Mouse (Mus musculus) midbrain, embryonic 12.5 days (tissue): Measurements from ENCODE around the gene Tmtc3. TPM values are rescaled to one million over a fixed set of nuclear protein-coding genes. Genes with fewer than 3 reads are reported as not detected.

Experiments
- ATAC-seq: fragments of 200-750 bp; cut with Nextera tagmentation; 2 replicates; pipeline ENCODE4 v1.8.0; 2017; ENCODE audit warnings: low read depth, moderate TSS enrichment, moderate library complexity; ENCODE audit not compliant: low FRiP score
- H3K27ac ChIP-seq: fragments of 300-500 bp; sonication (generic); replicated peaks from 2 replicates; pipeline ENCODE4 v1.5.1; 2016; ENCODE audit warnings: mild to moderate bottlenecking
- H3K27me3 ChIP-seq: fragments of 300-500 bp; sonication (generic); 2 replicates; pipeline ENCODE4 v1.6.1; 2016; ENCODE audit warnings: mild to moderate bottlenecking
- H3K36me3 ChIP-seq: fragments of 300-500 bp; sonication (generic); 2 replicates; pipeline ENCODE4 v1.6.1; 2016
- H3K4me1 ChIP-seq: fragments of 300-500 bp; sonication (generic); 2 replicates; pipeline ENCODE4 v1.6.1; 2016
- H3K4me2 ChIP-seq: fragments of 300-500 bp; sonication (generic); replicated peaks from 2 replicates; pipeline ENCODE4 v1.6.1; 2016; ENCODE audit warnings: mild to moderate bottlenecking, moderate library complexity
- H3K4me3 ChIP-seq: fragments of 300-500 bp; sonication (generic); 2 replicates; pipeline ENCODE4 v1.5.1; 2016; ENCODE audit warnings: mild to moderate bottlenecking
- H3K9ac ChIP-seq: fragments of 300-500 bp; sonication (generic); replicated peaks from 2 replicates; pipeline ENCODE4 v1.6.1; 2016; ENCODE audit warnings: mild to moderate bottlenecking, moderate library complexity
- H3K9me3 ChIP-seq: fragments of 300-500 bp; sonication (generic); 2 replicates; pipeline ENCODE4 v1.6.1; 2016; ENCODE audit warnings: mild to moderate bottlenecking
- WGBS: fragments of 180-500 bp; shearing (Covaris S2); methylation state at CpG from one replicate; pipeline ENCODE4 v1.1.7; 2016; 5-methylcytosine and 5-hydroxymethylcytosine counted together
- polyA plus RNA-seq: library from polyadenylated mRNA; unstranded; fragments of >200 nt; fragmentation: Nextera tagmentation; extraction: Ambion mirVana; gene quantifications from 2 replicates; pipeline ENCODE4 v1.2.1, GENCODE M21; 2016

Gene Tmtc3
- 17.2 and 19.2 TPM in 2 replicates for polyA plus RNA-seq

DNA sequence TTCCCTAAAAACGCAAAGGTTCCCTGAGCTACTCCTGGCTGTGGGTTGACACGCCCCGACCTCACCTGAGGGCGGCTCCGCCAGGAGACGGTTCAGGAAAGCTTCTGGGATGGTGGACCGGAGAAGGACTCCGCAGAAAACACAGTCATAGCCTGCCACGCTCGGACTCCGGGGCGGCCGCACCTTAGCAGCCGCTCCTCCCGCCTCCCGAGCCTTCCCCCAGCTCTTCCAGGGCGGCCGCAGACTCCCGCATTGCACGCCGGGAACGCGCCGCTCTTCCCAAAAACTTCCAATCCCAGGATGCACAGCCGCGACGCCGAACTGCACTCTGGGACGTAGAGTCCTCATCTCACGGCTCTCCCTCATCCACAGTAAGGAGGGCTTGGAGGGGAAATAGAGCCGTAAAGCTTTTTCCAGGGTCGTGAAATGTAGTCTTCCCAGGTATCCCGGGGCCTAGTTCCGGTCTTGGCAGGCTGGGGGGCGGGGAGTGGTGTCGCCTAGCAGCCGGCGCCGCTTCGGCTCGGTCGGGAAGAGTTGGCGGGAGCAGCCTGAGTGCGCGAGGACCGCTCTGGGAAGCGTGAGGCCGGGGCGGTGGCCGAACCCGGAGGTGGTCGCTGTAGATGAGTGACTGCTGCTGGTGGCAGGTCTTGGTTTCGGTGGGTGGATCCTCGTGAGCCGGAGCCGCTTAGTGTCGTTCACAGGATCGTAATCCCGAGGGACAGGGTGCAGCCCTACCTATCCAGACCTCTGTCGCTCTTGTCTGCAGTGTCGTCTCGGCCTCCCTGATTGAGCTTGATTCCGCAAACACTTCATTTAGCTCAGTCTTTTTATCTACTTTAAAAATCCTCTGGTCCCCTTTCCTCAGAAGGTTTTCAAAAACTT is at the start of gene Tmtc3, which contains the start of gene Cep290:
Gene Tmtc3 (minus strand): TSS at position 254 of the 882 bp plus-strand sequence.
Gene Cep290 (plus strand): TSS at position 462 of the 882 bp plus-strand sequence.
- H3K4me1 ChIP-seq = peaks cover 2% of the 10 kb centered on the region; the same call in 1 of the 2 replicates
- no peaks in the 10 kb centered on the region for H3K36me3 ChIP-seq
- 1% methylated on average over 63 of the region's 63 CpGs for WGBS
- H3K9me3 ChIP-seq = no peaks in the 10 kb centered on the region
- H3K4me3 ChIP-seq = peak within 1 kb of the TSS; percentile 81
- H3K9ac ChIP-seq = peak within 1 kb of the TSS; percentile 84
- peak; percentile 99 for ATAC-seq
- peak within 1 kb of the TSS; percentile 66 for H3K27ac ChIP-seq
- no peaks in the 10 kb centered on the region for H3K27me3 ChIP-seq
- peak within 1 kb of the TSS; percentile 81 for H3K4me2 ChIP-seq

GRCm38 (mm10) chr10:100524499-100525390 is 37.6 kb upstream of the Tmtc3 start:
- Histone ChIP-seq H3K4me2 (no peak overlapping the region), H3K27ac (no peak overlapping the region), H3K27me3 (no peaks in the 10 kb centered on the region), H3K4me1 (no peaks in the 10 kb centered on the region), H3K36me3 (0 out of 2 replicates have a peak, but pooled peaks cover 8% of the 10 kb centered on the region), H3K4me3 (no peak overlapping the region), H3K9me3 (no peaks in the 10 kb centered on the region), H3K9ac (no peak overlapping the region)
- ATAC-seq = no peak
- WGBS = 89% methylated on average over 9 of the region's 9 CpGs

- no peaks in the 10 kb centered on the region for H3K9me3 ChIP-seq
- no peak overlapping the region for H3K4me3 ChIP-seq
- peaks cover 16% of the 10 kb centered on the region for H3K36me3 ChIP-seq
- 91% methylated on average over 9 of the region's 9 CpGs for WGBS
- H3K9ac ChIP-seq = no peak overlapping the region
- no peaks in the 10 kb centered on the region for H3K4me1 ChIP-seq
- H3K4me2 ChIP-seq = no peak overlapping the region
- ATAC-seq = no peak
- no peak overlapping the region for H3K27ac ChIP-seq
- no peaks in the 10 kb centered on the region for H3K27me3 ChIP-seq
These were observed 35.2 kb upstream of the Tmtc3 start for GRCm38 (mm10) chr10:100522330-100522729.

DNA sequence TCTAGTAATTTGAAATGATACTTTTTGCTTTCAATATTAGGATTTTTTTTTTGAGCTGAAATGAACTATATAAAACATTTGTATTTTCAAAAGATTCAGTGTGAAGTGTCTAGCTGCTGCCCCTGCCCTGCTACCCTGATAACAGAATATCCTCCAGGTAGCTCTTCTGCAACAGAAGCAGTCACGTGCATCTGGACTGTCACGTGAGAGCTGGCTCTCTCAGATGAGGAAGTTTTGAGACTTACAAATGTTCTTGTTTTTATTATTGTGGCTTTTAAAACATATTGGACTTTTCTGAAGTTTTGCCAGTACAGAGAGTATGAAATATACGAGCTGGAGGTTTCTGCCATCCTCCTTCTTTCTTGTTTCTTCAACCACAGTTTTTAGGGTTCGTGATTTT is 34.5 kb upstream of the Tmtc3 start:
- no peak overlapping the region for H3K9ac ChIP-seq
- ATAC-seq = no peak
- no peak overlapping the region for H3K27ac ChIP-seq
- H3K4me1 ChIP-seq = no peaks in the 10 kb centered on the region
- no peaks in the 10 kb centered on the region for H3K9me3 ChIP-seq
- H3K4me2 ChIP-seq = no peak overlapping the region
- H3K36me3 ChIP-seq = peaks cover 16% of the 10 kb centered on the region
- H3K27me3 ChIP-seq = no peaks in the 10 kb centered on the region
- WGBS = 88% methylated on average over 4 of the region's 4 CpGs
- no peak overlapping the region for H3K4me3 ChIP-seq

GRCm38 (mm10) chr10:100508170-100508569 is 21.0 kb upstream of the Tmtc3 start:
- WGBS = 92% methylated on average over 1 of the region's 1 CpGs
- H3K4me1 ChIP-seq = no peaks in the 10 kb centered on the region
- H3K9me3 ChIP-seq = no peaks in the 10 kb centered on the region
- no peak for ATAC-seq
- H3K4me2 ChIP-seq = no peak overlapping the region
- H3K9ac ChIP-seq = no peak overlapping the region
- no peak overlapping the region for H3K4me3 ChIP-seq
- H3K27me3 ChIP-seq = no peaks in the 10 kb centered on the region
- H3K36me3 ChIP-seq = peaks cover 17% of the 10 kb centered on the region
- no peak overlapping the region for H3K27ac ChIP-seq

GRCm38 (mm10) chr10:100498309-100498708 is 11.2 kb upstream of the Tmtc3 start:
- ATAC-seq = no peak
- Histone ChIP-seq H3K27me3 (no peaks in the 10 kb centered on the region), H3K9ac (no peak overlapping the region), H3K36me3 (peaks cover 15% of the 10 kb centered on the region), H3K4me3 (no peak overlapping the region), H3K9me3 (no peaks in the 10 kb centered on the region), H3K4me2 (no peak overlapping the region), H3K4me1 (no peaks in the 10 kb centered on the region), H3K27ac (no peak overlapping the region)
- 87% methylated on average over 3 of the region's 3 CpGs for WGBS

- Histone ChIP-seq H3K4me1 (no peaks in the 10 kb centered on the region), H3K36me3 (peaks cover 10% of the 10 kb centered on the region), H3K4me3 (no peak overlapping the region), H3K27me3 (no peaks in the 10 kb centered on the region), H3K9me3 (no peaks in the 10 kb centered on the region), H3K4me2 (no peak overlapping the region), H3K27ac (no peak overlapping the region), H3K9ac (no peak overlapping the region)
- 94% methylated on average over 7 of the region's 7 CpGs for WGBS
- ATAC-seq = no peak
These were observed 4.8 kb upstream of the Tmtc3 start for GRCm38 (mm10) chr10:100491916-100492315.

GRCm38 (mm10) chr10:100486701-100487096 is 451 bp downstream of the Tmtc3 start:
- Histone ChIP-seq H3K4me2 (peak overlapping the region; percentile 81), H3K9me3 (no peaks in the 10 kb centered on the region), H3K36me3 (no peaks in the 10 kb centered on the region), H3K27ac (peak overlapping the region; percentile 66), H3K27me3 (no peaks in the 10 kb centered on the region), H3K9ac (peak overlapping the region; percentile 84), H3K4me3 (peak overlapping the region; percentile 81), H3K4me1 (peaks cover 2% of the 10 kb centered on the region; the same call in 1 of the 2 replicates)
- WGBS = under 1% methylated on average over 13 of the region's 13 CpGs
- ATAC-seq = no peak; the same call in 1 of the 2 replicates

GRCm38 (mm10) chr10:100479538-100479937 is 7.6 kb downstream of the Tmtc3 start:
- H3K4me1 ChIP-seq = no peaks in the 10 kb centered on the region

DNA sequence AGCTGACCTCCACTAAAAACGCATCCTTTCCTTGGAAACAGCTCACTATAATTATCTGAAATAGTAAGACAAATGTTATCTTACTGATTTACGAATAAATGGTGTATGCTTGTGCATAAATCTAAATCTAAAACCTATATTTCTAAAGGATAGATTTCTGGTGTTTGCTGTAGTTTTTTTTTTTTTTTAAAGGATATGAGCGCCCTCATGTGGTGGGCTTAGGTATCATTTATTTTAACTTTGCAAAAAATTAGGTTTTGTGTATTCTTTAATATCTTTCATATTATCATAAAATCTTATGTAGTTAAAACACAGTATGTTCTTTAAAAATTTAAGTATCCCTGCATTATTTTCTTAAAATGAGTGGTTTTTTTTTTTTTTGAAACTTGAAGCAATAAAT is 12.1 kb downstream of the Tmtc3 start:
- Histone ChIP-seq H3K4me1 (no peaks in the 10 kb centered on the region), H3K36me3 (peaks cover 20% of the 10 kb centered on the region; the same call in 1 of the 2 replicates), H3K9ac (no peak overlapping the region), H3K4me3 (no peak overlapping the region), H3K27ac (no peak overlapping the region), H3K27me3 (no peaks in the 10 kb centered on the region), H3K9me3 (no peaks in the 10 kb centered on the region), H3K4me2 (no peak overlapping the region)
- 57% methylated on average over 3 of the region's 3 CpGs for WGBS
- no peak for ATAC-seq

More at GRCm38 (mm10) chr10:100479538-100479937, 7.6 kb downstream of the Tmtc3 start:
- 94% methylated on average over 3 of the region's 3 CpGs for WGBS
- Histone ChIP-seq H3K36me3 (peaks cover 16% of the 10 kb centered on the region; the same call in 1 of the 2 replicates), H3K27me3 (no peaks in the 10 kb centered on the region), H3K4me3 (no peak overlapping the region), H3K9ac (no peak overlapping the region), H3K4me2 (no peak overlapping the region), H3K9me3 (no peaks in the 10 kb centered on the region), H3K27ac (no peak overlapping the region)
- ATAC-seq = no peak

- H3K9me3 ChIP-seq = no peaks in the 10 kb centered on the region
- H3K4me1 ChIP-seq = no peaks in the 10 kb centered on the region
- H3K36me3 ChIP-seq = peaks cover 17% of the 10 kb centered on the region
- no peak overlapping the region for H3K4me3 ChIP-seq
- no peak overlapping the region for H3K4me2 ChIP-seq
- ATAC-seq = no peak
- no peak overlapping the region for H3K9ac ChIP-seq
- H3K27ac ChIP-seq = no peak overlapping the region
- no peaks in the 10 kb centered on the region for H3K27me3 ChIP-seq
These were observed 26.6 kb downstream of the Tmtc3 start for GRCm38 (mm10) chr10:100460515-100460914.

DNA sequence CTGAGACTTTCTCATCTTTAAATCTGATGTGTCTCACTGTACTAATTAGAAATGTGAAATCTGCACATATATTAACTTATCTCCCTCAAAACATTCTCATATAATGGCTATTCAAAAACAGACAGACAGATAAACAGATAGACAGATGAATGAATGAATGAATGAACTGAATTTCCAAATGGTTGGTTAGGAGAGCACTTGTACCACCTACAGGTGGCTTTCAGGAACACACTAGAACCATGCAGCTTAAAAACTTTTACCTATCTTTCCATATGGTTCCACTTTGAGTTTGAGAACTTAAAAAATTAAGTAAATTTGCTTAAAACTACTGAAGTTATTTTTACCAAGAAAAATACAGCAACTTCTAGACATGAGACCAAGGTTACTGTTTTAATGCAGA is 37.8 kb downstream of the Tmtc3 start:
- Histone ChIP-seq H3K4me2 (no peak overlapping the region), H3K27me3 (no peaks in the 10 kb centered on the region), H3K9me3 (no peaks in the 10 kb centered on the region), H3K9ac (no peak overlapping the region), H3K36me3 (peaks cover 15% of the 10 kb centered on the region), H3K27ac (no peak overlapping the region), H3K4me3 (no peak overlapping the region), H3K4me1 (no peaks in the 10 kb centered on the region)
- ATAC-seq = no peak
